Mouse (Mus musculus): Measurements from ENCODE around the gene Gcnt4. TPM values are rescaled to one million over a fixed set of nuclear protein-coding genes. Genes with fewer than 3 reads are reported as not detected.

Gcnt4 gene
- polyA plus RNA-seq, 1 experiment = 1.9 TPM

GRCm38 (mm10) chr13:96984688-96985087 lies 60.2 kb downstream of the Gcnt4 start:
- H3K27ac ChIP-seq (ENCODE audit: insufficient read depth, low read length) = no peak overlapping the region

GRCm38 (mm10) chr13:96985599-96986275 lies 61.2 kb downstream of the Gcnt4 start:
- H3K9ac ChIP-seq (ENCODE audit: low read depth, poor library complexity, severe bottlenecking) = no peak overlapping the region
- no peak for TF ChIP-seq EP300 (IDR thresholded peaks at IDR 0.05; ENCODE audit: insufficient read depth, low read depth, low read length)
- TF ChIP-seq CTCF (IDR thresholded peaks at IDR 0.05; ENCODE audit: low read depth, low read length) = no peak
- no peak for TF ChIP-seq POLR2A (IDR thresholded peaks at IDR 0.05; ENCODE audit: insufficient read depth, low read length)
- H3K27ac ChIP-seq (ENCODE audit: insufficient read depth, low read length) = no peak overlapping the region
- H3K27me3 ChIP-seq (ENCODE audit: control insufficient read depth, insufficient read depth, low read length, poor library complexity, severe bottlenecking) = no peaks in the 10 kb centered on the region
- H3K9me3 ChIP-seq (replicated peaks; ENCODE audit: control insufficient read depth, insufficient read depth, low read length, poor library complexity, severe bottlenecking) = no peaks in the 10 kb centered on the region
- H3K4me1 ChIP-seq (ENCODE audit: control insufficient read depth, insufficient read depth, low read length) = peaks cover 2% of the 10 kb centered on the region
- no peak overlapping the region for H3K4me3 ChIP-seq (ENCODE audit: low read depth, low read length)
- H3K36me3 ChIP-seq (ENCODE audit: control insufficient read depth, insufficient read depth, low read length, poor library complexity, severe bottlenecking) = no peaks in the 10 kb centered on the region

More at GRCm38 (mm10) chr13:96984688-96985087, 60.2 kb downstream of the Gcnt4 start:
- no peaks in the 10 kb centered on the region for H3K9me3 ChIP-seq (replicated peaks; ENCODE audit: control insufficient read depth, insufficient read depth, low read length, poor library complexity, severe bottlenecking)
- no peaks in the 10 kb centered on the region for H3K27me3 ChIP-seq (ENCODE audit: control insufficient read depth, insufficient read depth, low read length, poor library complexity, severe bottlenecking)
- H3K4me3 ChIP-seq (ENCODE audit: low read depth, low read length) = no peak overlapping the region
- peaks cover 2% of the 10 kb centered on the region for H3K4me1 ChIP-seq (ENCODE audit: control insufficient read depth, insufficient read depth, low read length)
- TF ChIP-seq CTCF (IDR thresholded peaks at IDR 0.05; ENCODE audit: low read depth, low read length) = no peak
- no peak for TF ChIP-seq POLR2A (IDR thresholded peaks at IDR 0.05; ENCODE audit: insufficient read depth, low read length)
- no peak for TF ChIP-seq EP300 (IDR thresholded peaks at IDR 0.05; ENCODE audit: insufficient read depth, low read depth, low read length)
- no peaks in the 10 kb centered on the region for H3K36me3 ChIP-seq (ENCODE audit: control insufficient read depth, insufficient read depth, low read length, poor library complexity, severe bottlenecking)
- H3K9ac ChIP-seq (ENCODE audit: low read depth, poor library complexity, severe bottlenecking) = no peak overlapping the region

DNA sequence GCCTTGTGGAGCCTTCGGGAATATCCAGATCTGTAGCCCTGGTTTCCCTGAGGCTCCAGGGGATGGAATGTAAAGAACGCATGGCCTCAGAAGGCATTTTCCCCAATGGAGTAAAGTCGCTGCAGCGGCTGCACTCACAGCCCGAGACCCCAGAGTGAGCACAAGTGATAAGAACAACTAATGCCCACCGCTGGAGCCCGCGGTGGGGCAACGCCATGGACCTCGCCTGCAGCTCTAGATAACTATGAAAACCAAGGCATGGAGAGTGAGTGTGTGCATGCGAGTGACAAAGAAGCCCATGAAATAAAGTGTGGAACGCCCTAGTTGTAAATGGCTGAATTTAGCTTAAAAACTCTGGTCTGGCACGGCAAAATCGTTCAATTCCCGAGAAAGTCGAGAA lies 64.6 kb downstream of the Gcnt4 start:
- TF ChIP-seq CTCF (IDR thresholded peaks at IDR 0.05; ENCODE audit: low read depth, low read length) (no peak), POLR2A (IDR thresholded peaks at IDR 0.05; ENCODE audit: insufficient read depth, low read length) (no peak), EP300 (IDR thresholded peaks at IDR 0.05; ENCODE audit: insufficient read depth, low read depth, low read length) (no peak)

GRCm38 (mm10) chr13:96990045-96990444 lies 65.6 kb downstream of the Gcnt4 start:
- no peaks in the 10 kb centered on the region for H3K27me3 ChIP-seq (ENCODE audit: control insufficient read depth, insufficient read depth, low read length, poor library complexity, severe bottlenecking)
- H3K36me3 ChIP-seq (ENCODE audit: control insufficient read depth, insufficient read depth, low read length, poor library complexity, severe bottlenecking) = no peaks in the 10 kb centered on the region
- no peaks in the 10 kb centered on the region for H3K9me3 ChIP-seq (replicated peaks; ENCODE audit: control insufficient read depth, insufficient read depth, low read length, poor library complexity, severe bottlenecking)
- TF ChIP-seq POLR2A (IDR thresholded peaks at IDR 0.05; ENCODE audit: insufficient read depth, low read length) (no peak), EP300 (IDR thresholded peaks at IDR 0.05; ENCODE audit: insufficient read depth, low read depth, low read length) (no peak), CTCF (IDR thresholded peaks at IDR 0.05; ENCODE audit: low read depth, low read length) (no peak)
- H3K4me3 ChIP-seq (ENCODE audit: low read depth, low read length) = no peak overlapping the region
- H3K4me1 ChIP-seq (ENCODE audit: control insufficient read depth, insufficient read depth, low read length) = no peaks in the 10 kb centered on the region
- H3K9ac ChIP-seq (ENCODE audit: low read depth, poor library complexity, severe bottlenecking) = no peak overlapping the region
- no peak overlapping the region for H3K27ac ChIP-seq (ENCODE audit: insufficient read depth, low read length)

More for the DNA sequence above, 64.6 kb downstream of the Gcnt4 start:
- H3K27ac ChIP-seq (ENCODE audit: insufficient read depth, low read length) = no peak overlapping the region
- no peaks in the 10 kb centered on the region for H3K9me3 ChIP-seq (replicated peaks; ENCODE audit: control insufficient read depth, insufficient read depth, low read length, poor library complexity, severe bottlenecking)
- no peaks in the 10 kb centered on the region for H3K36me3 ChIP-seq (ENCODE audit: control insufficient read depth, insufficient read depth, low read length, poor library complexity, severe bottlenecking)
- H3K4me1 ChIP-seq (ENCODE audit: control insufficient read depth, insufficient read depth, low read length) = no peaks in the 10 kb centered on the region
- H3K4me3 ChIP-seq (ENCODE audit: low read depth, low read length) = no peak overlapping the region
- H3K9ac ChIP-seq (ENCODE audit: low read depth, poor library complexity, severe bottlenecking) = no peak overlapping the region
- H3K27me3 ChIP-seq (ENCODE audit: control insufficient read depth, insufficient read depth, low read length, poor library complexity, severe bottlenecking) = no peaks in the 10 kb centered on the region

DNA sequence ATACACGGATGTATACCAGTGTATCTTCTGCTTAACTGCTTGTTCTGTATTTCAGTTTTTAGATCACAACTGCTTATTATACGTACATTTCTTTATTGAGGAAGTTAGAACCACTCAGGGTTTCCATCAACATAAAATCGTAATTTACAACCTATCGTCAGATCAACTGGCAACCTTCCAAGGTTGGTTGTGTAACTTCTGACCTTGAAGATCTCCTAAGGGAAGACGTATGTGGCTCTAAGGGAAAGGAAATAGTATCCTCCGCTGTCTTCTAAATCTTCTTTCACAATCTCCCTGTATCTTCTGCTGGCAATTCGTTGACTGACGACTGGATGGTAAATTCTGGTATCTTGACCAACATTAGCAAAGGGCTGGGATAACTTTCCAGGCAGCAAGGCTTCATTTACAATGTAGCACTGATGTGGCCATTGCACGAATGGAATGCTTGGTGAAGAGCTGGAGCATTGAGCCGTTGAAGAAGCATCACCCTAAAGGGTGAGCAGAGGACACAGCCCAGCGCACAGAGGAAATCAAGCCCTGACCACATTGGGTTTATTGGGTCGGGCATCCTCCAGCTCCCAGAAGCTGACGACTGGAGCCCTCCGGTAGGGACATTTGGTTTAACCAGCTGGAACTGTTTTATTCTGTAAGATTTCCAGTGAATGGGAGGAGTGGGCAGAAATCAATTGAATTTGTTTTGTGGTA lies 66.2 kb downstream of the Gcnt4 start:
- H3K9me3 ChIP-seq (replicated peaks; ENCODE audit: control insufficient read depth, insufficient read depth, low read length, poor library complexity, severe bottlenecking) = no peaks in the 10 kb centered on the region
- H3K4me1 ChIP-seq (ENCODE audit: control insufficient read depth, insufficient read depth, low read length) = no peaks in the 10 kb centered on the region
- no peak for TF ChIP-seq EP300 (IDR thresholded peaks at IDR 0.05; ENCODE audit: insufficient read depth, low read depth, low read length)
- TF ChIP-seq POLR2A (IDR thresholded peaks at IDR 0.05; ENCODE audit: insufficient read depth, low read length) = no peak
- no peak for TF ChIP-seq CTCF (IDR thresholded peaks at IDR 0.05; ENCODE audit: low read depth, low read length)
- H3K27ac ChIP-seq (ENCODE audit: insufficient read depth, low read length) = no peak overlapping the region
- no peaks in the 10 kb centered on the region for H3K36me3 ChIP-seq (ENCODE audit: control insufficient read depth, insufficient read depth, low read length, poor library complexity, severe bottlenecking)
- H3K9ac ChIP-seq (ENCODE audit: low read depth, poor library complexity, severe bottlenecking) = no peak overlapping the region
- H3K4me3 ChIP-seq (ENCODE audit: low read depth, low read length) = no peak overlapping the region
- H3K27me3 ChIP-seq (ENCODE audit: control insufficient read depth, insufficient read depth, low read length, poor library complexity, severe bottlenecking) = no peaks in the 10 kb centered on the region

Measured in ES-Bruce4 (cell line).